Mouse (Mus musculus): ENCODE data around the gene Fbxw11. TPM values are rescaled to one million over a fixed set of nuclear protein-coding genes. Genes with fewer than 3 reads are reported as not detected.
"Not testable (repeated sequence)": the region's sequence is repeated elsewhere in the genome, so short reads cannot be mapped to it uniquely, and the experiment has no call there.

Fbxw11 gene
- polyA plus RNA-seq, 1 experiment from 2014 or later: 118 TPM

DNA sequence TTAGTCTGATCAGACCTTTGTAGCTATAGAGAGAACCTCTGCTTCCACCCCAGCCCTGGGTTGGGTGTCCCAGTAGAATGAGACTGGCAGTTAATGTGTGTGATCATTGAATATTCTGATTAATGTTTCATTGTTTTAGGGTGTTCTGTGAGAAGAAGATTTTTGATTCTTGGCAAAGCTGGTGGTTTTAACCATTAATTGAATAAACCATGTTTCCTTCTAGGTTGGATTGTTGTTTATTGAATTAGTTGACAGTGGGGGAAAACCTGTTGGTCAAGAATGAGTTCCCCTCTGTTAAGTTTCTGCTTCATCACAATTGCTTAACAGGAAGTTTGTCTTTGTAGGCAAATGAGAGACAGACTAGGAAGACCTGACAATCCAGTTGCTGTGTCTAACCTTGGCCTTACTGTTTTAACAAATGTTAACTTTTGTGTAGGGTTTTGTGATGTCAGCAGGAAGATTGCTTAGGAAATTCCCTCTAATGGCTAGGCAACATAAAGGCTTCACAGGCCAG, 7.8 kb downstream of the Fbxw11 start:
- Histone ChIP-seq H3K4me1 (replicated peaks) (peaks cover 21% of the 10 kb centered on the region; the same call in 1 of the 2 replicates), H3K9me3 (no peaks in the 10 kb centered on the region), H3K9ac (no peak overlapping the region), H3K36me3 (0 out of 2 replicates have a peak, but pooled peaks cover 3% of the 10 kb centered on the region), H3K4me2 (no peak overlapping the region), H3K4me3 (no peak overlapping the region), H3K27me3 (no peaks in the 10 kb centered on the region), H3K27ac (no peak overlapping the region)
- ATAC-seq (ENCODE audit: low FRiP score): no peak

DNA sequence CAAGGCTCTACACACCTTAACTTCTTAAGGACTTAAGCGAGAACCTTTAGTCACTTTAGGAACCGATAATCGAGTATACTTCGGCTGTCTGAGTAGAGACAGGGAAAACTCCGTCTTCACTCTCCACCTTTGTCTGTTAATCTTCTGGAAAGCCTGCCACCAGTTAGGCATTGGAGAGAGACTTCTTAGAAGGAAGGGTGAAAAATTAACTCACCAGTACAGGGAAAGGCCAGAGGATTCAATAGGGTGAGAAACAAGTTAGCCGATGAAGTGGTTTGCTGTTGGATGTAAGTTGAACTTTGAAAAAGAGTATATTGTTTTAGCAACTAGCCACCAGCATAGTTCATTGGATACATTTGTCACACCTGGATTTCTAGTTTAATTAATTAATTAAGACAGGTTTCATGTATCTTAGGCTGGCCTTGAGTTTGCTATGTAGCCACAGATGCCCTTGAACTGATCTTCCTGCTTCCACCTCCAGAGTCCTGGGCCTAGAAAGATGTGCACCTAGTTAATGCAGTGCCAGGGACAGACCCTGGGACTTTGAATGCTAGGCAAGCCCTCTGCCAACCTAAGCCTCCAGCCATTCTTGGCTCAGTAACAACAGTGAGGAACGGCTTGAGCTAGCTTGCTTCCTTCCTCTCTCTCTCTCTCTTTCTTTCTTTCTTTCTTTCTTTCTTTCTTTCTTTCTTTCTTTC, 8.5 kb downstream of the Fbxw11 start:
- Histone ChIP-seq H3K4me3 (no peak overlapping the region), H3K9ac (no peak overlapping the region), H3K4me2 (no peak overlapping the region), H3K36me3 (0 out of 2 replicates have a peak, but pooled peaks cover 3% of the 10 kb centered on the region), H3K9me3 (no peaks in the 10 kb centered on the region), H3K27me3 (no peaks in the 10 kb centered on the region), H3K27ac (no peak overlapping the region), H3K4me1 (replicated peaks) (peaks cover 21% of the 10 kb centered on the region; the same call in 1 of the 2 replicates)
- 79% methylated on average over 7 of the region's 7 CpGs for WGBS
- ATAC-seq (ENCODE audit: low FRiP score): no peak

DNA sequence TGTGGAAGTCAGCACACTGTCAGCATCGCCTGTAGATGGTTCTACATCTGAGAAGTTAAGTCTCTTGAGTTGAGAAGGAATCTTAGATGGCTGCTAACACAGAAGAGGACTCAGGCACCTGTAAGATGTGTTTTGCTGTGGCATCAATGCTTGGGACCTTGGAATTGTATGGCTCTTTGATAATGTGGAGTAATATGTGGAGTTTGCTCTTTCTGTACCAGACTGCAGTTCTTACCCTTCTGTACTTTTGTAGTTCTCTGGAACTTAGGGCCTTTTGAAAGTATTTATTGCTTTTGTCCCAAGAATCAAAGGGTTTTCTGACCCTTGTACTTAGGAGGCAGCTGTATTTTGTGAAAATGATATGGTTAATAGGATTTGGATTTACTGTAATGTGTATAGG, 9.2 kb downstream of the Fbxw11 start:
- Histone ChIP-seq H3K27me3 (no peaks in the 10 kb centered on the region), H3K9me3 (no peaks in the 10 kb centered on the region), H3K9ac (no peak overlapping the region), H3K4me2 (no peak overlapping the region), H3K4me1 (replicated peaks) (peaks cover 21% of the 10 kb centered on the region; the same call in 1 of the 2 replicates), H3K36me3 (0 out of 2 replicates have a peak, but pooled peaks cover 3% of the 10 kb centered on the region), H3K27ac (no peak overlapping the region), H3K4me3 (no peak overlapping the region)
- WGBS: 90% methylated on average over 1 of the region's 1 CpGs
- no peak for ATAC-seq (ENCODE audit: low FRiP score)

DNA sequence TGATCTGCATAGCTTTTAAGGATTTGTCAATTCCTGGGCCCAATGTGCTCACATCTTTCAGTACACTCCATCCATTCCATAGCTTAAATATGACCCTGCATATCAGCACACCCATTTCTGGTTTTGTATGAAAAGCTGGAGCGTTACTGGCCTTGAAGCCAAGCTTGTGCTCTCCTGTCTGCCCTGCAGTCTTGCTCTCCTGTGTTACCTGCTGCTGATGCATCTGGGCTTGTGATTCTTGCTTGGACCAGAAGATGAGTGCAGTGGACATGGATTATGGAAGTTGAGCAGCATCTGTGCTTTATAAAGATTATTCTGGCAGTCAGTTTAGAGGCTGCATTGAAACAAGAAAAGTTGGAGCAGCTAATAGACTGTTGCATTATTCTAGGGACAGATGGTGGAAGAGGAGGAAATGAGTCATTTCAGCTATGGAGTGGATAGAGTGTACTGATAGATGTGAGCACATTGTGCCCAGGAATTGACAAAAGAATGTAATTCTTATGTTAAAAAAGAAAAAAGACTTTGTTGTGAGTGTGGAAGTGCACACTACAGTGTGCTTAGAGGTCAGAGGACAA, 19.6 kb downstream of the Fbxw11 start:
- Histone ChIP-seq H3K4me3 (no peak overlapping the region), H3K9me3 (no peaks in the 10 kb centered on the region), H3K4me1 (replicated peaks) (peaks cover 7% of the 10 kb centered on the region; the same call in 1 of the 2 replicates), H3K36me3 (no peaks in the 10 kb centered on the region), H3K27me3 (no peaks in the 10 kb centered on the region), H3K9ac (no peak overlapping the region), H3K27ac (no peak overlapping the region), H3K4me2 (no peak overlapping the region)
- WGBS: 88% methylated on average over 1 of the region's 1 CpGs
- no peak for ATAC-seq (ENCODE audit: low FRiP score)

DNA sequence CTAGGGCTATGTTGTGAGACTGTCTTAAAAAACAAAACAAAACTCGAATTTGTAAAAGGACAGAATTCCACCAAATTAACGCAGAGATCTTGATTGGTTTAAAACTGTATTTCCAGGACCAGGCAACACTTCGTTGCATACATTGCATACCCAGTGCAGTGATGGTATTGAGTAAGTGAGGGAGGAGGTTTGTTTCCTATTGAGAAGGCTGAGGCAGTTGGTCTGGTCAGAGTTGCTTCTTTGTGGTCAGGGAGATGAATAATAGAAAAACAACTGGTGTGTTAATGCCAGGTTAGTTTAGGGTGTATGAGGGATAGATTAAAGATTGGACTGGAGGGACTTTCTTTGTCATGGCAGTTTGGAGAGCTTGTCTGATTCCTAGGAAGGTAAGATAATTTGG, 23.1 kb downstream of the Fbxw11 start:
- Histone ChIP-seq H3K27ac (no peak overlapping the region), H3K36me3 (no peaks in the 10 kb centered on the region), H3K9ac (no peak overlapping the region), H3K4me3 (no peak overlapping the region), H3K4me1 (replicated peaks) (peaks cover 13% of the 10 kb centered on the region), H3K4me2 (no peak overlapping the region), H3K9me3 (no peaks in the 10 kb centered on the region), H3K27me3 (no peaks in the 10 kb centered on the region)
- WGBS: 94% methylated on average over 3 of the region's 3 CpGs
- ATAC-seq (ENCODE audit: low FRiP score): no peak

DNA sequence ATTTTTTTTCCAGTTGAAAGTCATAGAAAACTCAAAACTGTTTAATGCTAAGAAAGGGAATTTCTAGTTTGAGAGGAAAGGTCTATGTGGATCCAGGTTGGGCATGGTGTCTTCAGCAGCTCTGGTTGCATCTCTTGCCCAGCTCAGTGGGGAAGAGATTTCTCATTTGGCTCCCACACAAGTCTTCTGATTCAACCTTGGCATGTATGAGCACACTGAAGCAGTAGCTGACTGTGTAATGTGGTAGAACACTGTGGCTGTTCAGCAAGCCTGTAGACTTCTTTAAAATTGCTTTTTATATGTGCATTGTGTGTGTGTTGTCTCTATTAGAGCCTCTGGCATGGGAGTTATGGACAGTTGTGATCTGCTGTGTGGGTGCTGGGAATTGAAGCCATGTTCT, 24.5 kb downstream of the Fbxw11 start:
- Histone ChIP-seq H3K9me3 (no peaks in the 10 kb centered on the region), H3K27ac (no peak overlapping the region), H3K36me3 (no peaks in the 10 kb centered on the region), H3K4me3 (no peak overlapping the region), H3K27me3 (no peaks in the 10 kb centered on the region), H3K4me2 (no peak overlapping the region), H3K9ac (no peak overlapping the region), H3K4me1 (replicated peaks) (peaks cover 13% of the 10 kb centered on the region)
- no peak for ATAC-seq (ENCODE audit: low FRiP score)

DNA sequence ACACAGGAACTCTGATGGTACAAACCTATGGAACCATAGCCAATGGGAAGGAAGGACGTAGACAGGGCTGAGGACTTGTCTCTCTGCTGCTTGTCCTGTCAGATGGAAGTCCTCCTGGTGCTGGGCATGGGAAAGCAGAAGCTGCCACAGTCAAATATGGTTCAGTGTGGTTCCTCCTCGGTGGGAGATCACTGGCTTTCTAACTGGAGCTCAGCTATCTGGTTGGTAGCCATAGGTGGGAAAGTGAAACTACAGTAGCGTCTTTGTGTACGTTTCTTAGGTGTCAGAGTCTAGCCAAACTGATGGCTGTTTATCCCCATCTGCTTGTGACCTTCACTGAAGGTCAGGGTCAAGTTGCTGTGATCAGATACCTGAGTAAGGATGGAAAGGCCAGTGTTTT, 29.0 kb downstream of the Fbxw11 start:
- Histone ChIP-seq H3K9ac (no peak overlapping the region), H3K4me2 (no peak overlapping the region), H3K9me3 (no peaks in the 10 kb centered on the region), H3K27ac (no peak overlapping the region), H3K27me3 (no peaks in the 10 kb centered on the region), H3K36me3 (no peaks in the 10 kb centered on the region), H3K4me3 (no peak overlapping the region), H3K4me1 (replicated peaks) (peaks cover 11% of the 10 kb centered on the region)
- 91% methylated on average over 4 of the region's 4 CpGs for WGBS
- ATAC-seq (ENCODE audit: low FRiP score): no peak

DNA sequence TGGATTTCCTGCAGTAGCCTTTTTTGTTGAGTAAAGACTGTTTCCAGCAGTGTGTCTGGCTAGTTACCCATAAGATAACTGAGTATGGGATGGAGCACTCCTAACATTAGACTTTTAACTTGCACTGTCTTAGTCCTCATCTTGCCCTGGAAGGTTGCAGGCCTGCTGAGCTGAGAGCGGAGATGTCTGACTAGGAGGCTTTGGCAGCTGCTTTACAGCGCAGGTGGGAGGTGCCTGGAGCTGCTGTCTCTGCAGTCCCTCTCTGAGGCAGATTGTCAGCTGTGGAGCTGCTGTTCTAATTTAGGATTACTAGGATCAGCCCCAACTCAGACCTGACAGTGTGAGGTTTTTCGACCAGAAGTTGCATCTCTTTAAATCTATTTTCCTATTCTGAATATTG, 34.3 kb downstream of the Fbxw11 start:
- Histone ChIP-seq H3K4me2 (no peak overlapping the region), H3K9ac (no peak overlapping the region), H3K27me3 (no peaks in the 10 kb centered on the region), H3K36me3 (no peaks in the 10 kb centered on the region), H3K27ac (no peak overlapping the region), H3K4me3 (no peak overlapping the region), H3K4me1 (replicated peaks) (peaks cover 24% of the 10 kb centered on the region), H3K9me3 (no peaks in the 10 kb centered on the region)
- WGBS: 72% methylated on average over 3 of the region's 3 CpGs
- no peak for ATAC-seq (ENCODE audit: low FRiP score)

DNA sequence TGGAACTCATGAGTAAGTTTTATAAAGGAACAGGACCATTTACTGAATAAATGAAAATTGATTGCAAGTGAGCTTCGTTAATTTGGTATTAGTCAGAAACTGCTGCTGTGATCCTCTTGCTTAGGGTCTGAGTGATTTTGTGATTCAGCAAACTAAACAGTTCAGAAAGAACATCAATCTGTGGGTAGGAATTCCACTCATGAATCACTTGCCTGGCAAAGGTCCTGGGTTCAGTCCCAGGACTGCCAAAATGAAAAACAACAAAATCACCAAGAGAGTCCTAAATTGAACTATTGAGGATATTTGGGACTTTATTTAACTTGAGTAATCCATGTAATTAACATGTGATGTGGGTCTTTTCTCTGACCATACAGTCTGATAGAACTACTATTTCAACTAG, 35.3 kb downstream of the Fbxw11 start:
- H3K27me3 ChIP-seq: no peaks in the 10 kb centered on the region
- no peaks in the 10 kb centered on the region for H3K9me3 ChIP-seq
- peaks cover 24% of the 10 kb centered on the region for H3K4me1 ChIP-seq (replicated peaks)
- 86% methylated on average over 1 of the region's 1 CpGs for WGBS
- H3K36me3 ChIP-seq: no peaks in the 10 kb centered on the region
- H3K4me3 ChIP-seq: no peak overlapping the region
- H3K27ac ChIP-seq: no peak overlapping the region
- no peak overlapping the region for H3K9ac ChIP-seq
- no peak for ATAC-seq (ENCODE audit: low FRiP score)
- H3K4me2 ChIP-seq: no peak overlapping the region

DNA sequence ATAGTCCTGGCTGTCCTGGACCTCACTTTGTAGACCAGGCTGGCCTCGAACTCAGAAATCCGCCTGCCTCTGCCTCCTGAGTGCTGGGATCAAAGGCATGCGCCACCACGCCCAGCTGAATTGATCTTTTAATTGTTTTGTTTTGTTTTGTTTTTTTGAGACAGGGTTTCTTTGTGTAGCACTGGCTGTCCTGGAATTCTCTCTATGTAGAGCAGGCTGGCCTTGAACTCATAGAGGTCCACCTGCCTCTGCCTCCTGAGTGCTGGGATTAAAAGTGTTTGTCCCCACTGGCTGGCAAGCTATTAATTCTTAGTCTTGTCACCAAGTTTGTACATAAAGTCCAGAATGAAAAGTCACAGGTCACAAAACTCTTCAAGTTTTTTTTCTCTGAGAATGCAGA, 36.6 kb downstream of the Fbxw11 start:
- WGBS: 94% methylated on average over 4 of the region's 4 CpGs
- H3K36me3 ChIP-seq; H3K27me3 ChIP-seq; H3K9me3 ChIP-seq; H3K4me3 ChIP-seq; H3K9ac ChIP-seq; ATAC-seq (ENCODE audit: low FRiP score); H3K4me2 ChIP-seq; H3K27ac ChIP-seq: not testable (repeated sequence)
- peaks cover 31% of the 10 kb centered on the region for H3K4me1 ChIP-seq (replicated peaks)

DNA sequence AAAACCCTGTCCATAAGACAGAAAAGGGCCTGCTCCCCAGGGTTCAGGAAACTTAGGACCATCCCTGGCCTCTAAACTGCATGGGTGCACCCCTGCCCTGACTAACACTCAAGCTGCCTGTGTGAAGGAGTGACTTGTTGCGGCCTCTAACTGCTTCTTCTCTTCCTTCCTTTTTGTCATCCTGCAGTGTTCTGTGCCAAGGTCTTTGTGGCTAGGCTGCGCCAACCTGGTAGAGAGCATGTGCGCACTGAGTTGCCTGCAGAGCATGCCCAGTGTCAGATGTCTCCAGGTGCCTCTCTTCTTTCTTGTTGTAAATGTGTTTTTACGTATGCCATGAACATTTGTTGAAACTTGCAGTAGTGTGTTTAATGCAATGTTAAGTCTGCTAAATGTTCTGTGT, 37.5 kb downstream of the Fbxw11 start:
- no peak overlapping the region for H3K27ac ChIP-seq
- 87% methylated on average over 4 of the region's 4 CpGs for WGBS
- H3K4me2 ChIP-seq: no peak overlapping the region
- H3K4me3 ChIP-seq: no peak overlapping the region
- H3K27me3 ChIP-seq: no peaks in the 10 kb centered on the region
- no peak for ATAC-seq (ENCODE audit: low FRiP score)
- no peaks in the 10 kb centered on the region for H3K9me3 ChIP-seq
- H3K9ac ChIP-seq: no peak overlapping the region
- H3K36me3 ChIP-seq: no peaks in the 10 kb centered on the region
- peaks cover 35% of the 10 kb centered on the region for H3K4me1 ChIP-seq (replicated peaks)

DNA sequence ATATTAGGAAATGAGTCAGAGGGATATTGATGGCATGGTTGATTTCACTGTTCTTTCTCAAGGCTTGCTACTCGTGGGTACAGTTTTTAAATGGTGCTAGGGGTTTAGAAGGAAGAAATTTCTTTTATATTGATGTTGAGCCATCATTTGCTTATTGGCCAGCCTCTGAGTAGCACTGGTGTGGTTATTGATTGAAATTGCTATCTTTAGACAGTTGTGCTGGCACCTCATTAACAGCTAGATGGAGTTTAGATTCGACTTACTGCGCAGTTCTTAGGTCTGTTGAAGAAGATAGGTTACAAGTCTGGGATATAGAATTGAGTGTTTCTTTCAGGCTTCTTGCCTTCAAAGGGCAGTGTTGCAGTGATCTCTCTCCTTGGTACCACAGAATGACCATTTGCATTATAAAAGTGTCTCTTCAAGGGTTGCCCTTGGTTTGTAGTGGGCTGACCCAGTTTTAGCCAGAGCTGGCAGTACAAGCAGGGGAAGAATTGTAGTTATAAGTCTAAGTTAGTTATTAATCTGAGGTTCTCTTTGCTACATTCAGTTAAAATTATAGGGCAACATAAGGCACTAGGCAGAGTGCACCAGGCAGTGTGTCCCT, 38.8 kb downstream of the Fbxw11 start:
- peaks cover 35% of the 10 kb centered on the region for H3K4me1 ChIP-seq (replicated peaks)
- ATAC-seq (ENCODE audit: low FRiP score): no peak

More for the DNA sequence above, 38.8 kb downstream of the Fbxw11 start:
- no peak overlapping the region for H3K4me2 ChIP-seq
- H3K27me3 ChIP-seq: no peaks in the 10 kb centered on the region
- H3K27ac ChIP-seq: no peak overlapping the region
- no peaks in the 10 kb centered on the region for H3K9me3 ChIP-seq
- WGBS: 66% methylated on average over 3 of the region's 3 CpGs
- H3K9ac ChIP-seq: no peak overlapping the region
- no peak overlapping the region for H3K4me3 ChIP-seq
- H3K36me3 ChIP-seq: no peaks in the 10 kb centered on the region

Data from hindbrain, embryonic 13.5 days (tissue).